Mouse (Mus musculus) forebrain, embryonic 11.5 days (tissue): ENCODE measurements around the gene Agbl2. TPM values are rescaled to one million over a fixed set of nuclear protein-coding genes. Genes with fewer than 3 reads are reported as not detected.

Experiments
- ATAC-seq: fragments of 200-750 bp; cut with Nextera tagmentation; replicated peaks from 2 replicates; pipeline ENCODE4 v1.8.0; 2017; ENCODE audit warnings: moderate TSS enrichment; ENCODE audit not compliant: low FRiP score
- DNase-seq: peaks from one replicate; pipeline ENCODE4 v3.0.0-alpha.2; 2017; ENCODE audit warnings: low spot score
- H3K27ac ChIP-seq: fragments of 300-500 bp; sonication (generic); 2 replicates; pipeline ENCODE4 v1.5.1; 2014; ENCODE audit warnings: low read depth, low read length
- H3K27me3 ChIP-seq: fragments of 300-500 bp; sonication (generic); 2 replicates; pipeline ENCODE4 v1.6.1; 2014; ENCODE audit warnings: mild to moderate bottlenecking, low read length, mixed read lengths; ENCODE audit not compliant: control insufficient read depth, insufficient read depth
- H3K36me3 ChIP-seq: fragments of 300-500 bp; sonication (generic); 2 replicates; pipeline ENCODE4 v1.6.1; 2014; ENCODE audit warnings: mild to moderate bottlenecking, low read length, moderate library complexity, mixed read lengths; ENCODE audit not compliant: control insufficient read depth, insufficient read depth
- H3K4me1 ChIP-seq: fragments of 300-500 bp; sonication (generic); replicated peaks from 2 replicates; pipeline ENCODE4 v1.6.1; 2014; ENCODE audit warnings: low read length, mixed read lengths; ENCODE audit not compliant: control insufficient read depth, insufficient read depth
- H3K4me2 ChIP-seq: fragments of 300-500 bp; sonication (generic); 2 replicates; pipeline ENCODE4 v1.6.1; 2014; ENCODE audit warnings: low read depth, mild to moderate bottlenecking, low read length, moderate library complexity, mixed read lengths; ENCODE audit not compliant: severe bottlenecking
- H3K4me3 ChIP-seq: fragments of 300-500 bp; sonication (generic); 2 replicates; pipeline ENCODE4 v1.5.1; 2014; ENCODE audit warnings: low read depth, low read length
- H3K9ac ChIP-seq: fragments of 300-500 bp; sonication (generic); 2 replicates; pipeline ENCODE4 v1.6.1; 2014; ENCODE audit warnings: low read length
- H3K9me3 ChIP-seq: fragments of 300-500 bp; sonication (generic); 2 replicates; pipeline ENCODE4 v1.6.1; 2016; ENCODE audit warnings: low read length, mixed read lengths; ENCODE audit not compliant: control insufficient read depth
- WGBS: fragments of 180-500 bp; shearing (Covaris S2); extraction: QIAGEN DNeasy Blood & Tissue Kit; methylation state at CpG from one replicate; pipeline ENCODE4 v1.1.7; 2014; 5-methylcytosine and 5-hydroxymethylcytosine counted together
- polyA plus RNA-seq: library from polyadenylated mRNA; unstranded; fragments of >200 nt; fragmentation: Nextera tagmentation; extraction: Ambion mirVana; gene quantifications from 2 replicates; pipeline ENCODE4 v1.2.1, GENCODE M21; 2014

Gene Agbl2
- polyA plus RNA-seq, 1 experiment from 2014 or later: 0.96 TPM

GRCm38 (mm10) chr2:90864184-90864583, 81.7 kb downstream of the Agbl2 start:
- DNase-seq (no peak), ATAC-seq (0 out of 2 replicates have a peak, but pooled peaks have one; percentile 49)
- H3K27me3 ChIP-seq: no peaks in the 10 kb centered on the region
- H3K9ac ChIP-seq: no peak overlapping the region
- H3K4me1 ChIP-seq: no peaks in the 10 kb centered on the region
- peaks cover 7% of the 10 kb centered on the region; the same call in 1 of the 2 replicates for H3K36me3 ChIP-seq
- no peaks in the 10 kb centered on the region for H3K9me3 ChIP-seq
- H3K27ac ChIP-seq: peak overlapping the region; percentile 21; the same call in 1 of the 2 replicates
- H3K4me2 ChIP-seq: no peak overlapping the region
- H3K4me3 ChIP-seq: no peak overlapping the region

- no peak overlapping the region for H3K4me3 ChIP-seq
- no peaks in the 10 kb centered on the region for H3K9me3 ChIP-seq
- WGBS: 33% methylated on average over 3 of the region's 3 CpGs
- DNase-seq: peak; percentile 88
- peak; percentile 81 for ATAC-seq
- peaks cover 4% of the 10 kb centered on the region; the same call in 1 of the 2 replicates for H3K36me3 ChIP-seq
- H3K9ac ChIP-seq: no peak overlapping the region
- no peaks in the 10 kb centered on the region for H3K27me3 ChIP-seq
- no peak overlapping the region for H3K4me2 ChIP-seq
- no peak overlapping the region for H3K27ac ChIP-seq
- H3K4me1 ChIP-seq: no peaks in the 10 kb centered on the region
Observed at GRCm38 (mm10) chr2:90866524-90866923, 84.0 kb downstream of the Agbl2 start.

GRCm38 (mm10) chr2:90870136-90870601, 87.6 kb downstream of the Agbl2 start:
- no peak for ATAC-seq
- no peak for DNase-seq
- Histone ChIP-seq H3K9ac (no peak overlapping the region), H3K4me1 (no peaks in the 10 kb centered on the region), H3K27ac (no peak overlapping the region; the same call in 1 of the 2 replicates), H3K36me3 (no peaks in the 10 kb centered on the region; the same call in 1 of the 2 replicates), H3K4me2 (no peak overlapping the region), H3K27me3 (no peaks in the 10 kb centered on the region), H3K4me3 (no peak overlapping the region), H3K9me3 (no peaks in the 10 kb centered on the region)
- WGBS: 73% methylated on average over 4 of the region's 4 CpGs

- no peaks in the 10 kb centered on the region for H3K9me3 ChIP-seq
- no peak overlapping the region for H3K9ac ChIP-seq
- no peak overlapping the region for H3K4me3 ChIP-seq
- ATAC-seq (no peak), DNase-seq (no peak)
- H3K4me2 ChIP-seq: no peak overlapping the region
- H3K27me3 ChIP-seq: no peaks in the 10 kb centered on the region
- 79% methylated on average over 8 of the region's 8 CpGs for WGBS
- no peak overlapping the region for H3K27ac ChIP-seq
- no peaks in the 10 kb centered on the region for H3K4me1 ChIP-seq
- H3K36me3 ChIP-seq: no peaks in the 10 kb centered on the region
Observed at GRCm38 (mm10) chr2:90871180-90871961, 88.8 kb downstream of the Agbl2 start.

- no peaks in the 10 kb centered on the region for H3K9me3 ChIP-seq
- no peak overlapping the region for H3K9ac ChIP-seq
- 81% methylated on average over 1 of the region's 1 CpGs for WGBS
- DNase-seq (no peak), ATAC-seq (no peak)
- H3K4me2 ChIP-seq: no peak overlapping the region
- no peaks in the 10 kb centered on the region for H3K4me1 ChIP-seq
- H3K27ac ChIP-seq: no peak overlapping the region
- H3K27me3 ChIP-seq: no peaks in the 10 kb centered on the region
- H3K36me3 ChIP-seq: no peaks in the 10 kb centered on the region
- no peak overlapping the region for H3K4me3 ChIP-seq
Observed at GRCm38 (mm10) chr2:90874025-90874424, 91.5 kb downstream of the Agbl2 start.

- ATAC-seq (no peak), DNase-seq (no peak)
- no peaks in the 10 kb centered on the region for H3K4me1 ChIP-seq
- H3K9ac ChIP-seq: no peak overlapping the region
- no peak overlapping the region for H3K27ac ChIP-seq
- H3K4me3 ChIP-seq: no peak overlapping the region
- H3K36me3 ChIP-seq: no peaks in the 10 kb centered on the region
- WGBS: 69% methylated on average over 2 of the region's 2 CpGs
- no peaks in the 10 kb centered on the region for H3K27me3 ChIP-seq
- no peaks in the 10 kb centered on the region for H3K9me3 ChIP-seq
- H3K4me2 ChIP-seq: no peak overlapping the region
Observed at GRCm38 (mm10) chr2:90875239-90875638, 92.7 kb downstream of the Agbl2 start.

GRCm38 (mm10) chr2:90877584-90878259, 95.2 kb downstream of the Agbl2 start:
- H3K4me3 ChIP-seq: no peak overlapping the region
- DNase-seq (no peak), ATAC-seq (no peak)
- H3K9ac ChIP-seq: no peak overlapping the region
- no peaks in the 10 kb centered on the region for H3K27me3 ChIP-seq
- no peak overlapping the region for H3K27ac ChIP-seq
- WGBS: 89% methylated on average over 4 of the region's 5 CpGs
- no peaks in the 10 kb centered on the region for H3K36me3 ChIP-seq
- no peaks in the 10 kb centered on the region for H3K9me3 ChIP-seq
- H3K4me2 ChIP-seq: no peak overlapping the region
- no peaks in the 10 kb centered on the region for H3K4me1 ChIP-seq

GRCm38 (mm10) chr2:90879419-90879818, 96.9 kb downstream of the Agbl2 start:
- H3K4me1 ChIP-seq: no peaks in the 10 kb centered on the region
- H3K4me2 ChIP-seq: no peak overlapping the region
- DNase-seq: no peak
- H3K9me3 ChIP-seq: no peaks in the 10 kb centered on the region
- no peaks in the 10 kb centered on the region for H3K36me3 ChIP-seq
- H3K27ac ChIP-seq: no peak overlapping the region
- ATAC-seq: no peak
- no peak overlapping the region for H3K9ac ChIP-seq
- no peak overlapping the region for H3K4me3 ChIP-seq
- H3K27me3 ChIP-seq: no peaks in the 10 kb centered on the region
